Comparison of ENCODE assay signal across 8 mouse cellular contexts in the genomic region with DNA sequence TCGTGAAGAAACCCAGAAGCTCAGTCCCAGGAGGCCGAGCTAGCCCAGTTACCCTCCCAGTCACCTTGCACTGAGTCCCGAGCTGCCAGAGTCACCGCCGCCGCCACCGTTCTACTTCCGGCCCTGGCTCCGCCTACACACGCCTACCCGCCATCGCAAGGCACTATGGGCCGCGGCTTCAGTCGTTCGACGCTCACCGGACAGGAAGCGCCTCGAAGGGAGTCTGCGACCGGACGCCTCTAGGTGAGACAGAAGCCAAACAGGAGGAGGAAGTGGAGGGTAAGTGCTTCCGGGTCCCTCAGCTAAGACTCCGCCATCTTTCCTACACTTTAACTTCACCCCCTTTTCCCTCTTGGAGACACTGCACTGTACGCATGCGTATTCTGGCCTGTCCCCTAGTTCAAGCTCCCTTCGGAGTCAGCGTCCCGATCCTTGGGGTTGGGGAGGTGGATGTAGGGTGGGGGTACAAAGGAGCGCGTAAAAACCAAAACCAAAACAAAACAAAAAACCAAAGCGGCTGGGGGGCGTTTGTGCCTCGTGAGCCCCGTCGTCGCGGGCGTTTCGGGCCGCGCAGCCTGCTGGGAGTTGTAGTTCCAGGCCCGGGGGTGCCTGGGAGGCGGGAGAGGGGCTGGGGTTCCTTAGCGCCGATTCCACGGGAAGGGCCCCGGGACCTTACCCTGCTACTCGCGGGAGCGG. TPM values are rescaled to one million over a fixed set of nuclear protein-coding genes. Genes with fewer than 3 reads are reported as not detected.
DNase-seq lines count a peak whose midpoint lies in the region; ATAC-seq lines count a peak whose summit lies in the region.

A gene (plus strand): TSS at position 181 of the 696 bp plus-strand sequence.

- peak; percentile 92 to 93 for DNase-seq in B cell, adult 2 months
- peak; percentile 100 for DNase-seq in brain, adult 2 months (ENCODE audit: low read depth, low spot score)
- DNase-seq in heart, embryonic 10.5 days (ENCODE audit: low spot score), result peak; percentile 97
- peak; percentile 92 for DNase-seq in liver
- peak; percentile 89 to 93 for DNase-seq in spleen, postnatal 4 days (ENCODE audit: low spot score in 2 of 2)

- H3K36me3 ChIP-seq in heart, embryonic 10.5 days, result peaks cover 42% of the 10 kb centered on the region
- H3K36me3 ChIP-seq in kidney, embryonic 15.5 days, result peaks cover 34% of the 10 kb centered on the region

- H3K4me2 ChIP-seq in kidney, embryonic 15.5 days, result peak within 1 kb of the TSS; percentile 60

- WGBS in heart, embryonic 10.5 days, result 1% methylated on average over 52 of the region's 52 CpGs
- WGBS in kidney, embryonic 15.5 days, result under 1% methylated on average over 52 of the region's 52 CpGs

- peak within 1 kb of the TSS; percentile 99 for H3K9ac ChIP-seq in kidney, embryonic 15.5 days

- H3K27me3 ChIP-seq in heart, embryonic 10.5 days (ENCODE audit: insufficient read depth, poor library complexity, severe bottlenecking), result no peaks in the 10 kb centered on the region
- H3K27me3 ChIP-seq in kidney, embryonic 15.5 days, result no peaks in the 10 kb centered on the region

- peak within 1 kb of the TSS; percentile 100 for H3K27ac ChIP-seq in heart, embryonic 10.5 days
- peak within 1 kb of the TSS; percentile 99 for H3K27ac ChIP-seq in kidney, embryonic 15.5 days

- peak within 1 kb of the TSS; percentile 94 for H3K4me3 ChIP-seq in heart, embryonic 10.5 days
- H3K4me3 ChIP-seq in kidney, embryonic 15.5 days (replicated peaks), result peak within 1 kb of the TSS; percentile 98

- H3K4me1 ChIP-seq in heart, embryonic 10.5 days, result peaks cover 11% of the 10 kb centered on the region; the same call in 1 of the 2 replicates
- H3K4me1 ChIP-seq in kidney, embryonic 15.5 days, result peaks cover 35% of the 10 kb centered on the region

- H3K9me3 ChIP-seq in heart, embryonic 10.5 days, result no peaks in the 10 kb centered on the region
- no peaks in the 10 kb centered on the region for H3K9me3 ChIP-seq in kidney, embryonic 15.5 days (replicated peaks)

- ATAC-seq in erythroblast, adult 5-6 weeks (replicated peaks; ENCODE audit: low FRiP score, poor library complexity, severe bottlenecking), result peak; percentile 94
- peak; percentile 96 for ATAC-seq in kidney, embryonic 15.5 days (replicated peaks; ENCODE audit: low FRiP score)
- ATAC-seq in monocyte, adult 5-6 weeks (replicated peaks; ENCODE audit: insufficient number of reproducible peaks, low FRiP score, low TSS enrichment, poor library complexity, severe bottlenecking), result peak; percentile 94

RNA-seq across cellular contexts. Expression of the gene that starts here (rescaled TPM):
- total RNA-seq in erythroblast, adult 5-6 weeks (2015; ENCODE audit: low replicate concordance), result 26.1 and 42.7 TPM in 2 replicates
- 20.1 and 31.1 TPM in 2 replicates for total RNA-seq in erythroblast, adult 5-6 weeks (2017; ENCODE audit: low replicate concordance)
- polyA plus RNA-seq in heart, embryonic 10.5 days (2016; fragmentation: Nextera tagmentation; extraction: Ambion mirVana), result 38.4 and 45.6 TPM in 2 replicates
- polyA plus RNA-seq in kidney, embryonic 15.5 days (2015; fragmentation: Nextera tagmentation; extraction: Ambion mirVana), result 39.4 and 39.5 TPM in 2 replicates
- total RNA-seq in monocyte, adult 5-6 weeks (2017), result 75.5 to 102 TPM (median 84.3 TPM) in 3 replicates

Comparison
In these comparisons a context has a peak if more than half of its experiments do, and no peak if none do; other contexts are left out.
1. Peak in every context shown above with its lines: DNase-seq, ATAC-seq, H3K4me3 ChIP-seq and H3K27ac ChIP-seq.